Mouse (Mus musculus): ENCODE data around the gene Lgals1. TPM values are rescaled to one million over a fixed set of nuclear protein-coding genes. Genes with fewer than 3 reads are reported as not detected.

The Lgals1 gene
- total and polyA plus RNA-seq, 3 experiments: 637 to 805 (median 735) TPM

- H3K27me3 ChIP-seq (replicated peaks): peaks cover 29% of the 10 kb centered on the region
- peak within 1 kb of the TSS; percentile 80 for H3K4me2 ChIP-seq (ENCODE audit: insufficient read depth, low read depth, poor library complexity, severe bottlenecking)
- H3K9ac ChIP-seq (ENCODE audit: insufficient read depth, low read depth): peak within 1 kb of the TSS; percentile 90
- H3K79me2 ChIP-seq (replicated peaks; ENCODE audit: control insufficient read depth, extremely low read depth, insufficient read depth, poor library complexity, severe bottlenecking): 0 out of 2 replicates have a peak, but pooled peaks cover 4% of the 10 kb centered on the region
- TF ChIP-seq RAD21 (IDR thresholded peaks at IDR 0.05; ENCODE audit: low read depth, low read length) (no peak), CTCF (conservative IDR thresholded peaks at IDR 0.05 in 1 of 2, IDR thresholded peaks at IDR 0.05 in 1 of 2; ENCODE audit: low read depth in 2 of 2, low read length in 2 of 2) (peak in 1 of 2 experiments; percentile 20; a peak in 2 of 4 replicates), ZMIZ1 (IDR thresholded peaks at IDR 0.05; ENCODE audit: low read depth, low read length) (peak; percentile 51), BHLHE40 (IDR thresholded peaks at IDR 0.05; ENCODE audit: low read depth, low read length) (no peak; the same call in 1 of the 2 replicates), SMC3 (IDR thresholded peaks at IDR 0.05; ENCODE audit: low read depth, low read length) (no peak), UBTF (IDR thresholded peaks at IDR 0.05; ENCODE audit: low read depth, low read length) (no peak), POLR2A (IDR thresholded peaks at IDR 0.05; ENCODE audit: low read depth, low read length) (peak; percentile 69), E2F4 (IDR thresholded peaks at IDR 0.05; ENCODE audit: insufficient replicate concordance, low read depth, low read length) (no peak), MEF2A (IDR thresholded peaks at IDR 0.05; ENCODE audit: borderline replicate concordance, low read depth, low read length) (peak; percentile 43; the same call in 1 of the 2 replicates), NELFE (IDR thresholded peaks at IDR 0.05; ENCODE audit: low read depth, low read length) (peak; percentile 81), CHD2 (IDR thresholded peaks at IDR 0.05; ENCODE audit: low read length) (peak; percentile 99), RCOR1 (conservative IDR thresholded peaks at IDR 0.05; ENCODE audit: low read depth, low read length) (no peak), ELF1 (IDR thresholded peaks at IDR 0.05; ENCODE audit: low read depth, low read length) (peak; percentile 92), MXI1 (IDR thresholded peaks at IDR 0.05; ENCODE audit: low read depth, low read length) (no peak; the same call in 1 of the 2 replicates), HCFC1 (IDR thresholded peaks at IDR 0.05; ENCODE audit: low read depth, low read length) (peak; percentile 86), PAX5 (IDR thresholded peaks at IDR 0.05; ENCODE audit: low read length) (no peak), ZKSCAN1 (IDR thresholded peaks at IDR 0.05; ENCODE audit: borderline replicate concordance, low read depth, low read length) (no peak), GABPA (IDR thresholded peaks at IDR 0.05; ENCODE audit: insufficient replicate concordance, low read depth, low read length) (peak; percentile 98), MAX (IDR thresholded peaks at IDR 0.05; ENCODE audit: low read length) (no peak), USF2 (conservative IDR thresholded peaks at IDR 0.05; ENCODE audit: low read depth, low read length) (no peak), TBP (conservative IDR thresholded peaks at IDR 0.05; ENCODE audit: low read depth, low read length) (peak; percentile 84), NRF1 (IDR thresholded peaks at IDR 0.05; ENCODE audit: low read depth, low read length) (peak; percentile 37; the same call in 1 of the 2 replicates), IRF4 (IDR thresholded peaks at IDR 0.05; ENCODE audit: low read depth, low read length) (peak; percentile 38; the same call in 1 of the 2 replicates), MYC (IDR thresholded peaks at IDR 0.05; ENCODE audit: low read depth, low read length) (0 out of 2 replicates have a peak, but pooled peaks have one; percentile 41), KAT2A (IDR thresholded peaks at IDR 0.05; ENCODE audit: insufficient replicate concordance, low read length) (peak; percentile 78; the same call in 1 of the 2 replicates), JUN (IDR thresholded peaks at IDR 0.05; ENCODE audit: insufficient read depth, low read depth, low read length) (no peak), ZC3H11A (IDR thresholded peaks at IDR 0.05; ENCODE audit: low read depth, low read length) (no peak), CHD1 (IDR thresholded peaks at IDR 0.05; ENCODE audit: low read depth, low read length) (no peak), POLR2AphosphoS2 (IDR thresholded peaks at IDR 0.05; ENCODE audit: low read depth, low read length) (no peak), ETS1 (conservative IDR thresholded peaks at IDR 0.05; ENCODE audit: low read depth, low read length) (peak; percentile 62), ZNF384 (IDR thresholded peaks at IDR 0.05; ENCODE audit: low read depth, low read length) (no peak), EP300 (IDR thresholded peaks at IDR 0.05; ENCODE audit: low read length) (no peak), SIN3A (IDR thresholded peaks at IDR 0.05; ENCODE audit: low read length) (peak; percentile 90), JUND (conservative IDR thresholded peaks at IDR 0.05; ENCODE audit: low read depth, low read length) (no peak), MAZ (IDR thresholded peaks at IDR 0.05; ENCODE audit: low read depth, low read length) (peak; percentile 69), MAFK (IDR thresholded peaks at IDR 0.05; ENCODE audit: insufficient replicate concordance, low read length) (no peak), TCF12 (IDR thresholded peaks at IDR 0.05; ENCODE audit: low read depth, low read length) (peak; percentile 44), USF1 (IDR thresholded peaks at IDR 0.05; ENCODE audit: low read depth, low read length) (no peak)
- DNase-seq (ENCODE audit: extremely low read depth): peak; percentile 97
- peak within 1 kb of the TSS; percentile 78 for H3K27ac ChIP-seq (ENCODE audit: insufficient read depth, low read depth)
- peaks cover 18 to 32% of the 10 kb centered on the region in 2 experiments for H3K36me3 ChIP-seq (replicated peaks in 1 of 2; ENCODE audit: control insufficient read depth in 1 of 2, insufficient read depth in 1 of 2, low read length in 1 of 2)
- peaks cover 0 to 28% of the 10 kb centered on the region in 2 experiments; a peak in 2 of 4 replicates for H3K4me1 ChIP-seq (ENCODE audit: control insufficient read depth in 1 of 2, insufficient read depth in 2 of 2)
- dilution Hi-C loops (cut with MboI; ENCODE audit: extremely low pct_ligation_motif_present, extremely low pct_unique_long_range_greater_than_20kb, low sequenced_read_pairs): no loop called here
- no peaks in the 10 kb centered on the region for H3K9me3 ChIP-seq (replicated peaks; ENCODE audit: low read length)
- in situ Hi-C loops (cut with MboI; ENCODE audit: low pct_ligation_motif_present, low pct_unique_long_range_greater_than_20kb, low sequenced_read_pairs): no loop called here
- H3K4me3 ChIP-seq (replicated peaks in 1 of 3; ENCODE audit: low read depth in 2 of 3, low read length in 2 of 3, poor library complexity in 1 of 3): peak within 1 kb of the TSS; percentile 49 to 75 (median 68)
These were observed 49.3 kb upstream of the Lgals1 start, which contains the start of gene Gga1 for GRCm38 (mm10) chr15:78876991-78877809. Gene Gga1 (plus strand): TSS chr15:78877190.

All from CH12.LX (cell line).